Mouse (Mus musculus): ENCODE measurements around the gene Sez6. TPM values are rescaled to one million over a fixed set of nuclear protein-coding genes. Genes with fewer than 3 reads are reported as not detected.

The Sez6 gene
- polyA plus RNA-seq, 1 experiment from 2014 or later: 2.0 TPM

GRCm38 (mm10) chr11:77983937-77984835, 53.6 kb downstream of the Sez6 start:
- Histone ChIP-seq H3K27me3 (no peaks in the 10 kb centered on the region), H3K36me3 (peaks cover 24% of the 10 kb centered on the region), H3K9ac (peak overlapping the region; percentile 99), H3K4me2 (replicated peaks) (peak overlapping the region; percentile 70), H3K4me3 (peak overlapping the region; percentile 100), H3K9me3 (no peaks in the 10 kb centered on the region), H3K27ac (peak overlapping the region; percentile 97), H3K4me1 (0 out of 2 replicates have a peak, but pooled peaks cover 8% of the 10 kb centered on the region)
- under 1% methylated on average over 58 of the region's 63 CpGs for WGBS
- ATAC-seq (ENCODE audit: insufficient number of reproducible peaks, insufficient read depth, low FRiP score, low TSS enrichment): no peak

DNA sequence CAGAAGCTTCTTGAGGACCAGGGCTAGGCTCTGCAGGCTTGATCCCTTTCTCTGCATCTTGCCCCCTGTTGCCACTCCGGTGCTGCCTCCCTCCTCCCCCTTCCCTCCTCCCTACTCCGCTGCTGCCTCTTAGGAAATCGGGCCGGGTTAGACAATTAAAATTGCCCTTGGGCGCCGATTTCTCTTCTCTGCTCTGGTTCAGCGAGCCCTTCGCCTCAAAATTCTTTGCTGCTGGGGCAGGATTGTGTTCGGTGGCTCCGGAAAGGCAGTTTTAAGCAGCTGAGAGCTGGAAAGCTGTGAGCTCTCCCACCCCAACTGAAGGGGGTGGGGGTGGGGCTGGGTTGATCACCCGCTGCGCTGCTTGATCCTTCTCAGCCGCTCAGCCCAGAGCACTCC, 54.2 kb downstream of the Sez6 start:
- under 1% methylated on average over 13 of the region's 13 CpGs for WGBS
- Histone ChIP-seq H3K27ac (peak overlapping the region; percentile 97), H3K9me3 (no peaks in the 10 kb centered on the region), H3K4me2 (replicated peaks) (peak overlapping the region; percentile 70), H3K9ac (peak overlapping the region; percentile 99), H3K4me3 (peak overlapping the region; percentile 100), H3K36me3 (peaks cover 25% of the 10 kb centered on the region), H3K4me1 (0 out of 2 replicates have a peak, but pooled peaks cover 8% of the 10 kb centered on the region), H3K27me3 (no peaks in the 10 kb centered on the region)
- no peak for ATAC-seq (ENCODE audit: insufficient number of reproducible peaks, insufficient read depth, low FRiP score, low TSS enrichment)

GRCm38 (mm10) chr11:77985541-77986065, 55.0 kb downstream of the Sez6 start:
- Histone ChIP-seq H3K27me3 (no peaks in the 10 kb centered on the region), H3K4me3 (peak overlapping the region; percentile 100), H3K4me1 (0 out of 2 replicates have a peak, but pooled peaks cover 8% of the 10 kb centered on the region), H3K9ac (peak overlapping the region; percentile 99), H3K36me3 (peaks cover 25% of the 10 kb centered on the region), H3K4me2 (replicated peaks) (peak overlapping the region; percentile 70), H3K27ac (peak overlapping the region; percentile 97; the same call in 1 of the 2 replicates), H3K9me3 (no peaks in the 10 kb centered on the region)
- no peak for ATAC-seq (ENCODE audit: insufficient number of reproducible peaks, insufficient read depth, low FRiP score, low TSS enrichment)
- WGBS: 84% methylated on average over 3 of the region's 3 CpGs

GRCm38 (mm10) chr11:77989071-77989690, 58.6 kb downstream of the Sez6 start:
- Histone ChIP-seq H3K27ac (no peak overlapping the region), H3K9ac (no peak overlapping the region), H3K36me3 (peaks cover 41% of the 10 kb centered on the region), H3K27me3 (no peaks in the 10 kb centered on the region), H3K4me1 (0 out of 2 replicates have a peak, but pooled peaks cover 8% of the 10 kb centered on the region), H3K4me2 (replicated peaks) (no peak overlapping the region), H3K9me3 (no peaks in the 10 kb centered on the region), H3K4me3 (no peak overlapping the region)
- 94% methylated on average over 13 of the region's 13 CpGs for WGBS
- ATAC-seq (ENCODE audit: insufficient number of reproducible peaks, insufficient read depth, low FRiP score, low TSS enrichment): no peak

DNA sequence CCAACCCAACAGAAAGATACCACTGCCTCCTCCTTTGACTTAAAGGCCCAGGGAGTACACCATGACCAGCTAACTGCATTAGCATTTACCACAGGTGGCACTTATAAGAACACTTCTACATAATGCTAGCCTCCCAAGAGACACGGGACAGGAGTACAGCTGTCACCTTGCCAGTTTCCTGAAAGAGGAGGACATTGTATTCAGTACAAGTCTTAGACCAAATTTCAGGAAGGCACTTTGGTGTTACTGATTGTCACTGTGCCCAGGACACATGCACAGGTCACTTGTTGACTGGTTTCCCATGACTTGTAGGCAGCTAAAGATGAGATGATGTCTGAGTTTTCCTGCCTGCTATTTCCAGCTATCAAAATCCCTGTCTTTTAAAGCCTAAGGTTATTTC, 65.0 kb downstream of the Sez6 start:
- no peak overlapping the region for H3K4me2 ChIP-seq (replicated peaks)
- no peaks in the 10 kb centered on the region for H3K9me3 ChIP-seq
- no peak overlapping the region for H3K27ac ChIP-seq
- ATAC-seq (ENCODE audit: insufficient number of reproducible peaks, insufficient read depth, low FRiP score, low TSS enrichment): no peak
- 90% methylated on average over 1 of the region's 1 CpGs for WGBS
- H3K36me3 ChIP-seq: peaks cover 25% of the 10 kb centered on the region; the same call in 1 of the 2 replicates
- no peaks in the 10 kb centered on the region for H3K4me1 ChIP-seq
- H3K4me3 ChIP-seq: no peak overlapping the region
- H3K27me3 ChIP-seq: no peaks in the 10 kb centered on the region
- H3K9ac ChIP-seq: no peak overlapping the region

DNA sequence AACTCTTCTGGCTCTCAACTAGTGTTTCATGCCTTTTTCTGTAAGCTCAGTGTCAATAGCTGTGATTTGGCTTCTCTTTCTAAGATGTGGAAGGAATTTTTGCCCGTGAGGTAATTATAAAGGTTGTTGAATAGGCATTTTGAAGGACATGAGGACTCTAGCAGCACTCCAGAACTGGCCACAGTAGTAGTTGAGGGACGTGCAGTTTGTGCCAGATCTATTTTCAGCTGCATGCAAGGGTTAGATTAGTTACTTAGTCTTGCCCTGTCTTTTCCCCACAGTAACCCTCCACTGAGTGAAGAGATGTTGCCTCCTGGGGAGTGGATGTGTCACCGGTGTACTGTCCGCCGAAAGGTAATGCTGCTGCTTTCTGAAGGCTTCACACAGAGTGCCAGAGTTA, 75.8 kb downstream of the Sez6 start:
- WGBS: 93% methylated on average over 5 of the region's 5 CpGs
- peaks cover 64% of the 10 kb centered on the region for H3K36me3 ChIP-seq
- ATAC-seq (ENCODE audit: insufficient number of reproducible peaks, insufficient read depth, low FRiP score, low TSS enrichment): no peak

DNA sequence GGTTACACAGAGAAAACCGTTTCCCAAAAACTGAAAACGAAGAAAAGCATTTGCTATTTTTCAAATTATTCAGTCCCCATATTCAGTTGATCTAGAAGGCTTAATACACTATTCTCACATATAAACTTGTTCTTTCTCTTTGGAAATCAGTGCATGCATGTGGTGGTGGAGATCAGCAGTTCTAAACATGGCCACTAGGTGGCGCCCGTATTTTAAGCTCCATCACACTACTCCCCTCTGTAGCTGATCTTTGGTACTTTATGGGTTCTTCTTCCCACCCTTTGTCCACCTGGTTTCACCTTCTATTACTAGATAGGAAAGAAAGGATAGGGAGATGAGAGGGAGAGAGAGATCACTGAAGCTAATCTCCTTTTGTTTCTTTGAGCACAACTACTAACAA, 89.1 kb downstream of the Sez6 start:
- WGBS: 21% methylated on average over 4 of the region's 4 CpGs
- H3K36me3 ChIP-seq: peaks cover 91% of the 10 kb centered on the region
- no peak overlapping the region for H3K9ac ChIP-seq
- H3K4me1 ChIP-seq: no peaks in the 10 kb centered on the region
- no peak overlapping the region for H3K4me2 ChIP-seq (replicated peaks)
- no peak overlapping the region for H3K4me3 ChIP-seq
- ATAC-seq (ENCODE audit: insufficient number of reproducible peaks, insufficient read depth, low FRiP score, low TSS enrichment): no peak
- H3K9me3 ChIP-seq: no peaks in the 10 kb centered on the region
- H3K27ac ChIP-seq: no peak overlapping the region
- no peaks in the 10 kb centered on the region for H3K27me3 ChIP-seq

More for the DNA sequence above, 75.8 kb downstream of the Sez6 start:
- no peak overlapping the region for H3K9ac ChIP-seq
- H3K4me3 ChIP-seq: no peak overlapping the region
- no peaks in the 10 kb centered on the region for H3K9me3 ChIP-seq
- H3K27me3 ChIP-seq: no peaks in the 10 kb centered on the region
- H3K27ac ChIP-seq: no peak overlapping the region
- no peak overlapping the region for H3K4me2 ChIP-seq (replicated peaks)
- H3K4me1 ChIP-seq: no peaks in the 10 kb centered on the region

- 82% methylated on average over 8 of the region's 8 CpGs for WGBS
- Histone ChIP-seq H3K27ac (no peak overlapping the region), H3K36me3 (peaks cover 85% of the 10 kb centered on the region), H3K27me3 (no peaks in the 10 kb centered on the region), H3K9ac (no peak overlapping the region), H3K9me3 (no peaks in the 10 kb centered on the region), H3K4me1 (no peaks in the 10 kb centered on the region), H3K4me3 (no peak overlapping the region), H3K4me2 (replicated peaks) (no peak overlapping the region)
- no peak for ATAC-seq (ENCODE audit: insufficient number of reproducible peaks, insufficient read depth, low FRiP score, low TSS enrichment)
Measured at GRCm38 (mm10) chr11:78023607-78024006, 93.0 kb downstream of the Sez6 start.

Other genes starting within 250 kb of the Sez6 start
- 5.1 and 5.6 TPM in 2 replicates for gene Nufip2, start 244.6 kb upstream of the Sez6 start, polyA plus RNA-seq (2016; fragmentation: Nextera tagmentation; extraction: Ambion mirVana)
- gene Cryba1, start 205.5 kb upstream of the Sez6 start, polyA plus RNA-seq (2016; fragmentation: Nextera tagmentation; extraction: Ambion mirVana): 67.0 and 159 TPM in 2 replicates
- gene Myo18a, start 167.6 kb upstream of the Sez6 start, polyA plus RNA-seq (2016; fragmentation: Nextera tagmentation; extraction: Ambion mirVana): 33.2 and 35.0 TPM in 2 replicates
- gene Gm10277, start 143.1 kb upstream of the Sez6 start, polyA plus RNA-seq (2016; fragmentation: Nextera tagmentation; extraction: Ambion mirVana): 1.4 and 2.6 TPM in 2 replicates
- 1.7 and 3.2 TPM in 2 replicates for gene Pipox, start 36.7 kb upstream of the Sez6 start, polyA plus RNA-seq (2016; fragmentation: Nextera tagmentation; extraction: Ambion mirVana)
- gene Phf12, start 52.0 kb downstream of the Sez6 start, polyA plus RNA-seq (2016; fragmentation: Nextera tagmentation; extraction: Ambion mirVana): 27.5 and 27.7 TPM in 2 replicates
- 20.3 and 21.9 TPM in 2 replicates for gene Dhrs13, start 101.5 kb downstream of the Sez6 start, polyA plus RNA-seq (2016; fragmentation: Nextera tagmentation; extraction: Ambion mirVana)
- gene Flot2, start 107.1 kb downstream of the Sez6 start, polyA plus RNA-seq (2016; fragmentation: Nextera tagmentation; extraction: Ambion mirVana): 51.8 and 54.1 TPM in 2 replicates
- gene Eral1, start 149.6 kb downstream of the Sez6 start, polyA plus RNA-seq (2016; fragmentation: Nextera tagmentation; extraction: Ambion mirVana): 33.7 and 35.9 TPM in 2 replicates
- 15.1 and 15.7 TPM in 2 replicates for gene Fam222b, start 163.9 kb downstream of the Sez6 start, polyA plus RNA-seq (2016; fragmentation: Nextera tagmentation; extraction: Ambion mirVana)
- 119 and 122 TPM in 2 replicates for gene Traf4, start 234.8 kb downstream of the Sez6 start, polyA plus RNA-seq (2016; fragmentation: Nextera tagmentation; extraction: Ambion mirVana)
- gene Nek8, start 245.9 kb downstream of the Sez6 start, polyA plus RNA-seq (2016; fragmentation: Nextera tagmentation; extraction: Ambion mirVana): 17.5 and 18.9 TPM in 2 replicates
- gene Tlcd1, start 245.9 kb downstream of the Sez6 start, polyA plus RNA-seq (2016; fragmentation: Nextera tagmentation; extraction: Ambion mirVana): 13.5 and 14.2 TPM in 2 replicates

Data from embryonic facial prominence, embryonic 12.5 days (tissue).